Mouse (Mus musculus) bone marrow macrophage, adult 2 months (primary cell): ENCODE results near the gene Msl1.

ENCODE experiments used
- CTCF ChIP-seq: IDR thresholded peaks from 2 replicates; pipeline ENCODE4 v1.5.1; 2012; ENCODE audit warnings: low read depth, mild to moderate bottlenecking, low read length, moderate library complexity
- POLR2A ChIP-seq: IDR thresholded peaks from 2 replicates; pipeline ENCODE4 v1.6.1; 2012; ENCODE audit warnings: mild to moderate bottlenecking, low read depth, low read length, borderline replicate concordance

GRCm38 (mm10) chr11:98786359-98787214, 8.7 kb upstream of the Msl1 start:
- no peak for TF ChIP-seq POLR2A
- peak; percentile 74 for TF ChIP-seq CTCF
